Mouse (Mus musculus) forebrain, embryonic 13.5 days (tissue): ENCODE measurements at regions not wholly inside any gene's neighbourhood (a gene's known extent, or its start where the extent isn't known, plus 50 kb on each side); places are given as distances from the start of the nearest gene placed in this dataset.

Experiments used
- ATAC-seq: fragments of 200-750 bp; cut with Nextera tagmentation; 2 replicates; pipeline ENCODE4 v1.8.0; 2017
- H3K27ac ChIP-seq: fragments of 300-500 bp; sonication (generic); 2 replicates; pipeline ENCODE4 v1.5.1; 2015; ENCODE audit warnings: inconsistent platforms, mild to moderate bottlenecking, moderate library complexity
- H3K27me3 ChIP-seq: fragments of 300-500 bp; sonication (generic); 2 replicates; pipeline ENCODE4 v1.6.1; 2015; ENCODE audit warnings: mild to moderate bottlenecking, inconsistent platforms
- H3K36me3 ChIP-seq: fragments of 300-500 bp; sonication (generic); 2 replicates; pipeline ENCODE4 v1.6.1; 2015; ENCODE audit warnings: mild to moderate bottlenecking, inconsistent platforms; ENCODE audit not compliant: poor library complexity, severe bottlenecking
- H3K4me1 ChIP-seq: fragments of 300-500 bp; sonication (generic); 2 replicates; pipeline ENCODE4 v1.6.1; 2015; ENCODE audit warnings: inconsistent platforms
- H3K4me2 ChIP-seq: fragments of 300-500 bp; sonication (generic); 2 replicates; pipeline ENCODE4 v1.6.1; 2015; ENCODE audit warnings: inconsistent platforms, mild to moderate bottlenecking, moderate library complexity
- H3K4me3 ChIP-seq: fragments of 300-500 bp; sonication (generic); 2 replicates; pipeline ENCODE4 v1.5.1; 2015; ENCODE audit warnings: mild to moderate bottlenecking, inconsistent platforms
- H3K9ac ChIP-seq: fragments of 300-500 bp; sonication (generic); 2 replicates; pipeline ENCODE4 v1.6.1; 2015; ENCODE audit warnings: mild to moderate bottlenecking, inconsistent platforms
- H3K9me3 ChIP-seq: fragments of 300-500 bp; sonication (generic); replicated peaks from 2 replicates; pipeline ENCODE4 v1.6.1; 2016; ENCODE audit warnings: inconsistent platforms
- WGBS: fragments of 180-500 bp; shearing (Covaris S2); methylation state at CpG from one replicate; pipeline ENCODE4 v1.1.7; 2015; 5-methylcytosine and 5-hydroxymethylcytosine counted together

GRCm38 (mm10) chr1:35935099-35935651 is 133.0 kb upstream of the Hs6st1 start:
- H3K27ac ChIP-seq = no peak overlapping the region
- no peak for ATAC-seq
- WGBS = 78% methylated on average over 7 of the region's 7 CpGs

DNA sequence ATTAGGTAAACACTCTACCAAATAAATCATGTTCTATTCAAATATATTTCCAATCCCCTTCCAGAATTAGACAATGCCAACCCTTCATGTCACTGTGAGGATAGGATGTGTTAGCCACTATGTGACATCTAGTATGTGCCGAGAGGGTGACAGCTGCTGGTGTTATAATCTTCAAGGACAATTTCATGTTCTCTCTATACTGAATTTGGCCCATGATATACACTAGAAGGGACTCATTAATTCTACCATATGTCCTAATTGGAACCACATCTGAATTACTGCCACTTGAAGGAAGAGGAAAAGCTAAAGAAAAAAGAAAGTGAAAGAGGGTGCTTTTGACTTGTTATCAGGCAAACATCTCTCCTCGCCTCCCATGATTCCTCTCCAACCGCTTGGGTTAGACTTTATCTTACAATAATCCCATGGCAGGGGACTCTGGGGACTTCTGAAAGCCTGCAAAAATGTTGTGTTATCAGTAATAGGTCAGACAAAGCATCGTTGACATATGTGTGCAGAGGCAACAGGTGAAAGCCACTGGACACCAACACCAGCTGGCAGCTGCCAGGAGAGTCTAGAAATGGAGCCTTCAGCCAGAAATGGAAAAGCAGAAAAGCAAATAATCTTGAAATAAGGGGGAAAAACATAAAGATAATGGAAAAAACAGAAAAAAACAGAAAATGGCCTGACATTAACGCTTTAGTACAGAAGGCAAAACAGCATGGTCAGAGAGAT is 131.7 kb upstream of the Hs6st1 start:
- Histone ChIP-seq H3K4me2 (no peak overlapping the region), H3K4me3 (no peak overlapping the region), H3K9ac (no peak overlapping the region), H3K9me3 (no peaks in the 10 kb centered on the region), H3K27me3 (no peaks in the 10 kb centered on the region), H3K36me3 (no peaks in the 10 kb centered on the region), H3K27ac (no peak overlapping the region), H3K4me1 (peaks cover 10% of the 10 kb centered on the region)
- peak; percentile 33; the same call in 1 of the 2 replicates for ATAC-seq
- 71% methylated on average over 5 of the region's 5 CpGs for WGBS

More at GRCm38 (mm10) chr1:35935099-35935651, 133.0 kb upstream of the Hs6st1 start:
- Histone ChIP-seq H3K9me3 (no peaks in the 10 kb centered on the region), H3K36me3 (no peaks in the 10 kb centered on the region), H3K9ac (no peak overlapping the region), H3K4me3 (no peak overlapping the region), H3K27me3 (no peaks in the 10 kb centered on the region), H3K4me1 (0 out of 2 replicates have a peak, but pooled peaks cover 4% of the 10 kb centered on the region), H3K4me2 (no peak overlapping the region)

DNA sequence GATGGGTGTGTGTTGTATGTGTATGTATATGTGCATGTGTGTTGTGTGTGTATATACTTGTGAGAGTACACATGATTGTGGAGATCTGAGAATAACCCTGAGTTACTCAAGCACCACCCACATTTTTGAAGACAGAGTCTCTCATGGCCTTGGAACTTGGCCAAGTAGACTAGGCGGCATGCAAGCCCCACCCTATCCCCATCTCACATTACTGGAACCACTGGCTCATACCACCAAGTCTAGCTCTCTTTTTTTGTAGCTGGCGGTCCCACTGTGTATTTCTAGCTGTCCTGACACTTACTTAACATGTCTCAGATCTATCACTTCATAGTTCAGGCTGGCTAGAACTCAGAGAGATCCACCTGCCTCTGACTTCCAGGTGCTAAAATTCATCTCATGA is 128.0 kb upstream of the Hs6st1 start:
- H3K4me3 ChIP-seq = no peak overlapping the region
- ATAC-seq = no peak
- H3K4me1 ChIP-seq = peaks cover 35% of the 10 kb centered on the region
- H3K9me3 ChIP-seq = no peaks in the 10 kb centered on the region
- WGBS = 70% methylated on average over 2 of the region's 2 CpGs
- H3K9ac ChIP-seq = no peak overlapping the region
- H3K27ac ChIP-seq = no peak overlapping the region
- no peaks in the 10 kb centered on the region for H3K27me3 ChIP-seq
- no peak overlapping the region for H3K4me2 ChIP-seq
- no peaks in the 10 kb centered on the region for H3K36me3 ChIP-seq

DNA sequence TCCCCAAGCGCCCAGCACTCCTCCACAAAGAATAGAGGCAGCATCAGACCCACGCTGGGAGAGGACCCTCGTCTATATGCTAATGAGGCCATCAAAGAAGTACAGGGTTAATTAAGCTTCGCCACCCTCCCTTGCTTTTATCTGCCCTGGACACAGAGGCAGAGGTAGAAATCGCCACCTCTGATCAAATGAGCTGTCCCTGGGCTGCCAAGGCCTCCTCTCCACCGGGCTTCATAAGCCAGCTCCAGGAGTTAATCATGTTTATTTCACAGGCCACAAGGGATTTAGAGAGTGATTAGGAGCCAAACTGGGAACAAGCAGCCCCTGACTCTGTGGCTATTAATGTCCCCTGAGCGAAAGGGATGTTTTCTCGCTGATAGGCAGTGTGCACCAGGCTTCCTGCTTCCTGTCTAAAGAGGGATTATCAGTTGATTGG is 126.5 kb upstream of the Hs6st1 start:
- H3K4me2 ChIP-seq = no peak overlapping the region
- no peaks in the 10 kb centered on the region for H3K9me3 ChIP-seq
- H3K4me1 ChIP-seq = peaks cover 33% of the 10 kb centered on the region
- H3K9ac ChIP-seq = no peak overlapping the region
- no peaks in the 10 kb centered on the region for H3K27me3 ChIP-seq
- no peaks in the 10 kb centered on the region for H3K36me3 ChIP-seq
- ATAC-seq = peak; percentile 28; the same call in 1 of the 2 replicates
- H3K27ac ChIP-seq = 0 out of 2 replicates have a peak overlapping the region, but pooled peaks have one; percentile 7
- H3K4me3 ChIP-seq = no peak overlapping the region
- 2% methylated on average over 8 of the region's 8 CpGs for WGBS

- H3K36me3 ChIP-seq = no peaks in the 10 kb centered on the region
- no peaks in the 10 kb centered on the region for H3K27me3 ChIP-seq
- no peak overlapping the region for H3K4me3 ChIP-seq
- H3K27ac ChIP-seq = no peak overlapping the region
- H3K9me3 ChIP-seq = peaks cover 4% of the 10 kb centered on the region; the same call in 1 of the 2 replicates
- H3K4me2 ChIP-seq = no peak overlapping the region
- peaks cover 31% of the 10 kb centered on the region for H3K4me1 ChIP-seq
- WGBS = 57% methylated on average over 7 of the region's 7 CpGs
- ATAC-seq = no peak
- no peak overlapping the region for H3K9ac ChIP-seq
Observed at GRCm38 (mm10) chr1:35942222-35942621, 126.0 kb upstream of the Hs6st1 start.

GRCm38 (mm10) chr1:35943800-35944199 is 124.4 kb upstream of the Hs6st1 start:
- Histone ChIP-seq H3K4me1 (peaks cover 31% of the 10 kb centered on the region), H3K4me3 (no peak overlapping the region), H3K9me3 (peaks cover 4% of the 10 kb centered on the region; the same call in 1 of the 2 replicates), H3K9ac (no peak overlapping the region), H3K27ac (no peak overlapping the region), H3K4me2 (no peak overlapping the region), H3K36me3 (no peaks in the 10 kb centered on the region), H3K27me3 (no peaks in the 10 kb centered on the region)
- WGBS = 29% methylated on average over 7 of the region's 7 CpGs
- ATAC-seq = peak; percentile 13; the same call in 1 of the 2 replicates

GRCm38 (mm10) chr1:35944376-35944775 is 123.8 kb upstream of the Hs6st1 start:
- no peak overlapping the region for H3K4me2 ChIP-seq
- WGBS = 13% methylated on average over 5 of the region's 5 CpGs
- no peak overlapping the region for H3K27ac ChIP-seq
- peaks cover 4% of the 10 kb centered on the region; the same call in 1 of the 2 replicates for H3K9me3 ChIP-seq
- no peak overlapping the region for H3K4me3 ChIP-seq
- no peaks in the 10 kb centered on the region for H3K27me3 ChIP-seq
- no peak overlapping the region for H3K9ac ChIP-seq
- peaks cover 31% of the 10 kb centered on the region for H3K4me1 ChIP-seq
- no peaks in the 10 kb centered on the region for H3K36me3 ChIP-seq
- peak; percentile 46; the same call in 1 of the 2 replicates for ATAC-seq

DNA sequence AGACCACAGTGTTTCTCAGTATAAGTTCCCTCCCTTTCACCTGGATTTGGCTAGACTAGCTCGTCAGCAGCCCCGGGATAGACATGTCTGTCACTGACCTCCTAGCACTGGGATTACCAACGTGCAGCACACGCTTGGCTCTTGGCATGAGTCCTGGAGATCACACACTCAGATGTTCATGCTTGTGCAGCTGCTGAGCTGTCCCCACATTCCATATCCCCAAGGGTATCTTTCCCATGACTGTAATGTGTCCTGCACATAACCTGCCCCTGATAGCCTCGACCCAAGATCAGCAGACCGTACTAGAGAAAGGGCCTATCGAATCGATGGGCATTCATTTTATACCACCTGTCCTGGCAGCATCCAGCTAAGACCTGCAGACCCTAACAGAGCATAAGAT is 123.4 kb upstream of the Hs6st1 start:
- Histone ChIP-seq H3K9ac (no peak overlapping the region), H3K27ac (no peak overlapping the region), H3K9me3 (peaks cover 4% of the 10 kb centered on the region; the same call in 1 of the 2 replicates), H3K27me3 (no peaks in the 10 kb centered on the region), H3K36me3 (no peaks in the 10 kb centered on the region), H3K4me2 (no peak overlapping the region), H3K4me3 (no peak overlapping the region), H3K4me1 (peaks cover 31% of the 10 kb centered on the region)
- WGBS = 77% methylated on average over 8 of the region's 8 CpGs
- no peak for ATAC-seq

DNA sequence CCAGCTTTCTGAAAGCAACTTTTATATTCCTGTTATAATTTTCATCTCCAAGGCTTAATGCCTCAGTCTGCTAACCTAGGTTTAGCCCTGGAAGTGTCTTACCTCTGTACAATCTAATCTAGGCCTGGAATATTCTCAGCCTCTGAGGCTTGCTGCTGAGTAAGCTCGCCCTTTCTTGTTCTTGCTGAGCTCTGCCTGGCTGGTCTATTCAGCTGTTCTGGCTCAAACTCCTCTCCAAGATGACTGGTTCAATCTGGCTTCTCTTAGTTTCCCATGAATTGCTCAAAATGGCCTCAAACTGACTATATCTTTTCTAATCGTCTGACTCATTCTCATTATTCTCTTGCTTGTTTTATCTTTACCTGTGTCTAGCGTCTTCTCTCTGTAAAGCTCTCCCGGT is 122.6 kb upstream of the Hs6st1 start:
- Histone ChIP-seq H3K4me3 (no peak overlapping the region), H3K27ac (no peak overlapping the region), H3K4me1 (peaks cover 31% of the 10 kb centered on the region), H3K9me3 (peaks cover 4% of the 10 kb centered on the region; the same call in 1 of the 2 replicates), H3K36me3 (no peaks in the 10 kb centered on the region), H3K4me2 (no peak overlapping the region), H3K9ac (no peak overlapping the region), H3K27me3 (no peaks in the 10 kb centered on the region)
- 84% methylated on average over 4 of the region's 4 CpGs for WGBS
- ATAC-seq = no peak

DNA sequence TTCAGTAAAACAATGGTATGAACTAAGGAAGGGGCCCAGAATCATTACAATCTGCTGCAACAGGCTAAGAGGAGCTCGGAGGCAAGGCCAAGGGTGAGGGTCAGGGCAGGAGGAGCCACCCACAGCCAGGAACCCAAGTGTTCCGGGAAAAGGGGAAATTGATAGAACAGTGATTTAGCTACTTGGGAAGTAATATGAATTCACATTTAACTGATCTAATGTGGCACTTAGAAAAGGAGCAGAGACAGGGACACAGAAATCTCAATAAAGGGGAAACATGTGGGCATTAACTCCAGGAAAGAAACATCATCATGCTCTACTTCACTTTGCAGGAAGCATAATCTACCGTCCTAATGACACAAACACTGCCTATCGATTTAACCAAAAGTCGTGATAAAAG is 120.1 kb upstream of the Hs6st1 start:
- Histone ChIP-seq H3K27me3 (no peaks in the 10 kb centered on the region), H3K4me3 (no peak overlapping the region), H3K4me1 (peaks cover 13% of the 10 kb centered on the region), H3K27ac (no peak overlapping the region), H3K9me3 (peaks cover 4% of the 10 kb centered on the region; the same call in 1 of the 2 replicates), H3K9ac (no peak overlapping the region), H3K4me2 (no peak overlapping the region), H3K36me3 (no peaks in the 10 kb centered on the region)
- WGBS = 88% methylated on average over 5 of the region's 5 CpGs
- ATAC-seq = no peak

GRCm38 (mm10) chr1:35951082-35951481 is 117.1 kb upstream of the Hs6st1 start:
- H3K27ac ChIP-seq = no peak overlapping the region
- H3K27me3 ChIP-seq = no peaks in the 10 kb centered on the region
- H3K4me3 ChIP-seq = no peak overlapping the region
- no peaks in the 10 kb centered on the region for H3K36me3 ChIP-seq
- H3K9ac ChIP-seq = no peak overlapping the region
- no peaks in the 10 kb centered on the region for H3K4me1 ChIP-seq
- 56% methylated on average over 4 of the region's 4 CpGs for WGBS
- H3K4me2 ChIP-seq = no peak overlapping the region
- no peak; the same call in 1 of the 2 replicates for ATAC-seq
- peaks cover 4% of the 10 kb centered on the region; the same call in 1 of the 2 replicates for H3K9me3 ChIP-seq

DNA sequence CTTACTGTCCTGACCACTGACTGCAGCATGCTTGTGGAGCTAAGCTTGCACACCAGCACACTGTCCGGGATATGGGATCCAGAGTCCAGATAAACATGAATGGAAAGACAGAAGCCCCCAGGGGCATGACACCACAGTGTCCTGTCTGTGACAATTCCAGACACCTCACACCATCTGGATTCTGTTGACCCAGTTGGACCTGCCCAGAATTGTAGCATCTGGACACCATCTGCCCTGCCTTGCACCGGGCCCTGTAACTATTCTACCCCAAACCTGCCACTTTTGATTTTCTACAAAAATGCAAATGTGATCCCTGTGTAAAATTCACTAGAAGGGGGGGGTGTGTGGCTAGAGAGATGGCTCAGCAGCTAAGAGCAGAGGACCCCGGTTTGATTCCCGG is 114.5 kb upstream of the Hs6st1 start:
- Histone ChIP-seq H3K9ac (no peak overlapping the region), H3K9me3 (no peaks in the 10 kb centered on the region), H3K4me3 (no peak overlapping the region), H3K27me3 (no peaks in the 10 kb centered on the region), H3K27ac (no peak overlapping the region), H3K4me1 (peaks cover 8% of the 10 kb centered on the region), H3K4me2 (no peak overlapping the region), H3K36me3 (no peaks in the 10 kb centered on the region)
- no peak for ATAC-seq
- 94% methylated on average over 4 of the region's 4 CpGs for WGBS
